Comparison of ENCODE assay signal across 16 mouse cellular contexts in the genomic region with DNA sequence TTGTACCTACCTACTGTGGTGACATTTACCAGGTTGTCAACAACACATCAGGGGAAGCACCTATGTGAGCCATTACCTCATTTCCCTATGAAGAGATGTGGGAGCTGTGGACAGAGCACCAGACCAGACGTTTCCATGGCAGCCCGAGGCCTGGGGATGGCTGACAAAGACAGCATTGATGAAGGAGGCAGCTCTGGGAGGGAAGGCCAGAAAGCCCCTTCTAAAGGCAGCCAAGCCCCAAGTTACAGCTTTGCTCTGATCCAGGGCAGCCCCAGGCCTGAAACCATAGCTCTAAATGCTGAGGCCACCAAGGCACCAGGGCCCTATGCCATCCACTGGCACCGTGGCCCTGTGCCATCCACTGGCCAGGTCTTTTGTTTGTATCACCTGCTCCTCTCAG.
DNase-seq lines count a peak whose midpoint lies in the region; ATAC-seq lines count a peak whose summit lies in the region.
"Had no signal": no experiment of that assay in that cellular context is flagged by ENCODE, and none has a peak within 500 bp of the region (broad histone marks: within the 10 kb centered on the region; RNA-seq: fewer than 3 reads in every experiment).

No protein-coding gene starts in this region.

- H3K9ac ChIP-seq in forebrain, embryonic 16.5 days (replicated peaks; ENCODE audit: low read depth, low read length), result no peak overlapping the region
- H3K9ac ChIP-seq in limb, embryonic 12.5 days (replicated peaks), result no peak overlapping the region
- no peak overlapping the region for H3K9ac ChIP-seq in neural tube, embryonic 13.5 days
- H3K9ac ChIP-seq: heart, embryonic 15.5 days; intestine, embryonic 15.5 days; liver, embryonic 14.5 days had no signal

- peak; percentile 29 for ATAC-seq in forebrain, embryonic 16.5 days
- ATAC-seq in limb, embryonic 12.5 days (ENCODE audit: insufficient number of reproducible peaks, insufficient read depth, low FRiP score, low TSS enrichment, low read depth), result no peak
- ATAC-seq in neural tube, embryonic 13.5 days (ENCODE audit: low read depth), result peak; percentile 44
- ATAC-seq: intestine, embryonic 15.5 days had no signal

- H3K27ac ChIP-seq in forebrain, embryonic 16.5 days (ENCODE audit: low read length), result no peak overlapping the region
- peak overlapping the region; percentile 60; the same call in 1 of the 2 replicates for H3K27ac ChIP-seq in limb, embryonic 12.5 days
- H3K27ac ChIP-seq in neural tube, embryonic 13.5 days (replicated peaks), result peak overlapping the region; percentile 28; the same call in 1 of the 2 replicates
- H3K27ac ChIP-seq: heart, embryonic 15.5 days; intestine, embryonic 15.5 days; liver, embryonic 14.5 days had no signal

- no peaks in the 10 kb centered on the region for H3K36me3 ChIP-seq in forebrain, embryonic 16.5 days (ENCODE audit: control insufficient read depth, insufficient read depth)
- H3K36me3 ChIP-seq in limb, embryonic 12.5 days, result no peaks in the 10 kb centered on the region
- no peaks in the 10 kb centered on the region for H3K36me3 ChIP-seq in neural tube, embryonic 13.5 days
- H3K36me3 ChIP-seq: heart, embryonic 15.5 days; intestine, embryonic 15.5 days had no signal

- H3K4me1 ChIP-seq in forebrain, embryonic 16.5 days (replicated peaks; ENCODE audit: control insufficient read depth, insufficient read depth, low read length), result peaks cover 17% of the 10 kb centered on the region
- H3K4me1 ChIP-seq in limb, embryonic 12.5 days (replicated peaks), result peaks cover 11% of the 10 kb centered on the region
- peaks cover 34% of the 10 kb centered on the region for H3K4me1 ChIP-seq in neural tube, embryonic 13.5 days (replicated peaks)

- no peak overlapping the region for H3K4me2 ChIP-seq in forebrain, embryonic 16.5 days (ENCODE audit: low read length)
- H3K4me2 ChIP-seq in limb, embryonic 12.5 days, result no peak overlapping the region
- H3K4me2 ChIP-seq in neural tube, embryonic 13.5 days, result no peak overlapping the region
- H3K4me2 ChIP-seq: heart, embryonic 15.5 days; intestine, embryonic 15.5 days had no signal

- intact Hi-C loops in left cerebral cortex, postnatal 4 days (cut with DNase I), result no loop called here
- intact Hi-C loops in left cerebral cortex, postnatal 36 days (cut with DNase I), result no loop called here
- intact Hi-C loops in left cerebral cortex, postnatal 14 days (cut with DNase I), result no loop called here

- WGBS in forebrain, embryonic 16.5 days, result 21% methylated on average over 3 of the region's 3 CpGs
- WGBS in limb, embryonic 12.5 days, result 68% methylated on average over 3 of the region's 3 CpGs
- 25% methylated on average over 3 of the region's 3 CpGs for WGBS in neural tube, embryonic 13.5 days

- no peaks in the 10 kb centered on the region for H3K27me3 ChIP-seq in forebrain, embryonic 16.5 days (replicated peaks; ENCODE audit: control insufficient read depth, insufficient read depth, low read length)
- no peaks in the 10 kb centered on the region for H3K27me3 ChIP-seq in limb, embryonic 12.5 days
- H3K27me3 ChIP-seq in neural tube, embryonic 13.5 days, result 0 out of 2 replicates have a peak, but pooled peaks cover 2% of the 10 kb centered on the region
- H3K27me3 ChIP-seq: intestine, embryonic 15.5 days had no signal

- H3K9me3 ChIP-seq in forebrain, embryonic 16.5 days (ENCODE audit: control insufficient read depth, low read length), result no peaks in the 10 kb centered on the region
- no peaks in the 10 kb centered on the region for H3K9me3 ChIP-seq in limb, embryonic 12.5 days
- no peaks in the 10 kb centered on the region for H3K9me3 ChIP-seq in neural tube, embryonic 13.5 days
- H3K9me3 ChIP-seq: heart, embryonic 15.5 days; intestine, embryonic 15.5 days had no signal

- DNase-seq in left cerebral cortex, postnatal 4 days, result peak; percentile 34
- no peak for DNase-seq in left cerebral cortex, postnatal 36 days (ENCODE audit: low spot score in 2 of 2)
- DNase-seq in left cerebral cortex, postnatal 14 days (ENCODE audit: low spot score in 2 of 2), result no peak
- DNase-seq in urinary bladder, postnatal 25 days (ENCODE audit: low spot score), result no peak
- DNase-seq in spleen, postnatal 36 days (ENCODE audit: low spot score in 2 of 2), result no peak
- DNase-seq: adrenal gland, postnatal 14 days; kidney, postnatal 25 days; lung, postnatal 4 days; thymus, postnatal 14 days had no signal

- no peak overlapping the region for H3K4me3 ChIP-seq in forebrain, embryonic 16.5 days (replicated peaks; ENCODE audit: low read length)
- no peak overlapping the region for H3K4me3 ChIP-seq in limb, embryonic 12.5 days (replicated peaks)
- H3K4me3 ChIP-seq in neural tube, embryonic 13.5 days, result no peak overlapping the region
- H3K4me3 ChIP-seq: erythroblast, embryonic 14.5 days; heart, embryonic 15.5 days; intestine, embryonic 15.5 days had no signal
